Mouse (Mus musculus) heart, adult 2 months (tissue): Measurements from ENCODE around the gene Slc27a1.

Experiments
- EP300 ChIP-seq: fragments of 200-500 bp; IDR thresholded peaks from 2 replicates; pipeline ENCODE4 v1.6.1; 2011; ENCODE audit warnings: low read depth, low read length, control low read depth; ENCODE audit not compliant: insufficient read depth
- POLR2A ChIP-seq: fragments of 200-500 bp; IDR thresholded peaks from 2 replicates; pipeline ENCODE4 v1.6.1; 2011; ENCODE audit warnings: mild to moderate bottlenecking, low read depth, low read length, control low read depth; ENCODE audit not compliant: insufficient read depth

- TF ChIP-seq POLR2A: peak; percentile 63
- peak; percentile 57; the same call in 1 of the 2 replicates for TF ChIP-seq EP300
Measured at GRCm38 (mm10) chr8:71629096-71629697, 60.5 kb downstream of the Slc27a1 start.
